Mouse (Mus musculus) neural tube, embryonic 13.5 days (tissue): ENCODE data around the gene Cd200. TPM values are rescaled to one million over a fixed set of nuclear protein-coding genes. Genes with fewer than 3 reads are reported as not detected.
"Not testable (repeated sequence)": the region's sequence is repeated elsewhere in the genome, so short reads cannot be mapped to it uniquely, and the experiment has no call there.

Source experiments
- ATAC-seq: fragments of 200-750 bp; cut with Nextera tagmentation; 2 replicates; pipeline ENCODE4 v1.8.0; 2017; ENCODE audit warnings: low read depth, mild to moderate bottlenecking, moderate TSS enrichment, moderate library complexity
- H3K27ac ChIP-seq: fragments of 300-500 bp; sonication (generic); replicated peaks from 2 replicates; pipeline ENCODE4 v1.5.1; 2015; ENCODE audit warnings: moderate library complexity, mild to moderate bottlenecking, inconsistent platforms
- H3K27me3 ChIP-seq: fragments of 300-500 bp; sonication (generic); 2 replicates; pipeline ENCODE4 v1.6.1; 2015; ENCODE audit warnings: mild to moderate bottlenecking, inconsistent platforms
- H3K36me3 ChIP-seq: fragments of 300-500 bp; sonication (generic); 2 replicates; pipeline ENCODE4 v1.6.1; 2015; ENCODE audit warnings: mild to moderate bottlenecking, inconsistent platforms
- H3K4me1 ChIP-seq: fragments of 300-500 bp; sonication (generic); replicated peaks from 2 replicates; pipeline ENCODE4 v1.6.1; 2015; ENCODE audit warnings: inconsistent platforms
- H3K4me2 ChIP-seq: fragments of 300-500 bp; sonication (generic); 2 replicates; pipeline ENCODE4 v1.6.1; 2015; ENCODE audit warnings: inconsistent platforms, mild to moderate bottlenecking, moderate library complexity
- H3K4me3 ChIP-seq: fragments of 300-500 bp; sonication (generic); 2 replicates; pipeline ENCODE4 v1.5.1; 2015; ENCODE audit warnings: mild to moderate bottlenecking, inconsistent platforms
- H3K9ac ChIP-seq: fragments of 300-500 bp; sonication (generic); 2 replicates; pipeline ENCODE4 v1.6.1; 2015; ENCODE audit warnings: moderate library complexity, mild to moderate bottlenecking, inconsistent platforms
- H3K9me3 ChIP-seq: fragments of 300-500 bp; sonication (generic); 2 replicates; pipeline ENCODE4 v1.6.1; 2016; ENCODE audit warnings: inconsistent platforms
- WGBS: fragments of 180-500 bp; shearing (Covaris S2); methylation state at CpG from one replicate; pipeline ENCODE4 v1.1.7; 2015; 5-methylcytosine and 5-hydroxymethylcytosine counted together
- polyA plus RNA-seq: library from polyadenylated mRNA; unstranded; fragments of >200 nt; fragmentation: Nextera tagmentation; extraction: Ambion mirVana; gene quantifications from 2 replicates; pipeline ENCODE4 v1.2.1, GENCODE M21; 2015

The Cd200 gene
- polyA plus RNA-seq, 1 experiment from 2014 or later, result 220 TPM

GRCm38 (mm10) chr16:45375506-45376225 is 33.2 kb downstream of the Cd200 start:
- WGBS, result 86% methylated on average over 2 of the region's 2 CpGs
- Histone ChIP-seq H3K4me1 (no peaks in the 10 kb centered on the region), H3K4me3 (no peak overlapping the region), H3K4me2 (no peak overlapping the region), H3K36me3 (peaks cover 2% of the 10 kb centered on the region), H3K27me3 (no peaks in the 10 kb centered on the region), H3K9me3 (no peaks in the 10 kb centered on the region), H3K9ac (no peak overlapping the region), H3K27ac (no peak overlapping the region)
- no peak for ATAC-seq

GRCm38 (mm10) chr16:45374074-45374473 is 34.8 kb downstream of the Cd200 start:
- WGBS, result 86% methylated on average over 2 of the region's 2 CpGs
- Histone ChIP-seq H3K4me3 (no peak overlapping the region), H3K4me1 (no peaks in the 10 kb centered on the region), H3K9me3 (no peaks in the 10 kb centered on the region), H3K36me3 (no peaks in the 10 kb centered on the region), H3K27ac (no peak overlapping the region), H3K9ac (no peak overlapping the region), H3K27me3 (no peaks in the 10 kb centered on the region), H3K4me2 (no peak overlapping the region)
- ATAC-seq, result no peak

GRCm38 (mm10) chr16:45371076-45371475 is 37.8 kb downstream of the Cd200 start:
- H3K9me3 ChIP-seq, result no peaks in the 10 kb centered on the region
- H3K27ac ChIP-seq, result no peak overlapping the region
- H3K9ac ChIP-seq, result no peak overlapping the region
- no peak overlapping the region for H3K4me3 ChIP-seq
- no peak overlapping the region for H3K4me2 ChIP-seq
- no peak for ATAC-seq
- WGBS, result 88% methylated on average over 1 of the region's 1 CpGs
- no peaks in the 10 kb centered on the region for H3K27me3 ChIP-seq
- no peaks in the 10 kb centered on the region for H3K36me3 ChIP-seq
- no peaks in the 10 kb centered on the region for H3K4me1 ChIP-seq

- Histone ChIP-seq H3K9me3 (no peaks in the 10 kb centered on the region), H3K27ac (no peak overlapping the region), H3K4me1 (no peaks in the 10 kb centered on the region), H3K36me3 (no peaks in the 10 kb centered on the region), H3K27me3 (no peaks in the 10 kb centered on the region), H3K9ac (no peak overlapping the region), H3K4me3 (no peak overlapping the region), H3K4me2 (no peak overlapping the region)
- ATAC-seq, result no peak
- 81% methylated on average over 4 of the region's 4 CpGs for WGBS
These were observed 39.4 kb downstream of the Cd200 start for GRCm38 (mm10) chr16:45369285-45369965.

GRCm38 (mm10) chr16:45366111-45366510 is 42.7 kb downstream of the Cd200 start:
- H3K27me3 ChIP-seq, result no peaks in the 10 kb centered on the region

GRCm38 (mm10) chr16:45365353-45365752 is 43.5 kb downstream of the Cd200 start:
- no peaks in the 10 kb centered on the region for H3K9me3 ChIP-seq
- 84% methylated on average over 9 of the region's 9 CpGs for WGBS
- H3K4me2 ChIP-seq, result no peak overlapping the region
- no peaks in the 10 kb centered on the region for H3K36me3 ChIP-seq
- ATAC-seq, result no peak
- H3K4me1 ChIP-seq, result no peaks in the 10 kb centered on the region
- no peaks in the 10 kb centered on the region for H3K27me3 ChIP-seq
- H3K9ac ChIP-seq, result no peak overlapping the region
- H3K27ac ChIP-seq, result no peak overlapping the region
- H3K4me3 ChIP-seq, result no peak overlapping the region

More at GRCm38 (mm10) chr16:45366111-45366510, 42.7 kb downstream of the Cd200 start:
- H3K4me1 ChIP-seq, result no peaks in the 10 kb centered on the region
- H3K4me3 ChIP-seq, result no peak overlapping the region
- H3K9ac ChIP-seq, result no peak overlapping the region
- no peak overlapping the region for H3K27ac ChIP-seq
- no peaks in the 10 kb centered on the region for H3K36me3 ChIP-seq
- H3K9me3 ChIP-seq, result no peaks in the 10 kb centered on the region
- no peak overlapping the region for H3K4me2 ChIP-seq
- ATAC-seq, result no peak
- 76% methylated on average over 7 of the region's 7 CpGs for WGBS

- H3K4me3 ChIP-seq, result no peak overlapping the region
- no peaks in the 10 kb centered on the region for H3K36me3 ChIP-seq
- no peak overlapping the region for H3K9ac ChIP-seq
- H3K9me3 ChIP-seq, result no peaks in the 10 kb centered on the region
- 87% methylated on average over 1 of the region's 1 CpGs for WGBS
- no peak overlapping the region for H3K27ac ChIP-seq
- H3K4me2 ChIP-seq, result no peak overlapping the region
- no peaks in the 10 kb centered on the region for H3K4me1 ChIP-seq
- no peak for ATAC-seq
- no peaks in the 10 kb centered on the region for H3K27me3 ChIP-seq
These were observed 44.2 kb downstream of the Cd200 start for GRCm38 (mm10) chr16:45364627-45365026.

GRCm38 (mm10) chr16:45363480-45364045 is 45.3 kb downstream of the Cd200 start:
- Histone ChIP-seq H3K9ac (no peak overlapping the region), H3K4me3 (no peak overlapping the region), H3K4me1 (no peaks in the 10 kb centered on the region), H3K4me2 (no peak overlapping the region), H3K27ac (no peak overlapping the region), H3K27me3 (no peaks in the 10 kb centered on the region), H3K36me3 (no peaks in the 10 kb centered on the region), H3K9me3 (no peaks in the 10 kb centered on the region)
- ATAC-seq, result no peak
- 82% methylated on average over 4 of the region's 4 CpGs for WGBS

GRCm38 (mm10) chr16:45361450-45361849 is 47.4 kb downstream of the Cd200 start:
- Histone ChIP-seq H3K9ac (no peak overlapping the region), H3K9me3 (no peaks in the 10 kb centered on the region), H3K36me3 (no peaks in the 10 kb centered on the region), H3K4me2 (no peak overlapping the region), H3K4me3 (no peak overlapping the region), H3K27me3 (no peaks in the 10 kb centered on the region), H3K4me1 (no peaks in the 10 kb centered on the region), H3K27ac (no peak overlapping the region)
- no peak for ATAC-seq

GRCm38 (mm10) chr16:45358441-45358840 is 50.4 kb downstream of the Cd200 start:
- ATAC-seq, H3K9ac ChIP-seq, H3K4me2 ChIP-seq, H3K36me3 ChIP-seq, H3K27ac ChIP-seq, H3K4me3 ChIP-seq, H3K27me3 ChIP-seq, H3K4me1 ChIP-seq, H3K9me3 ChIP-seq: not testable (repeated sequence)
- 91% methylated on average over 5 of the region's 5 CpGs for WGBS

GRCm38 (mm10) chr16:45357134-45357533 is 51.7 kb downstream of the Cd200 start:
- no peaks in the 10 kb centered on the region for H3K9me3 ChIP-seq
- no peaks in the 10 kb centered on the region for H3K36me3 ChIP-seq
- ATAC-seq, result no peak
- no peak overlapping the region for H3K4me2 ChIP-seq
- H3K27ac ChIP-seq, result no peak overlapping the region
- WGBS, result 90% methylated on average over 1 of the region's 1 CpGs
- no peaks in the 10 kb centered on the region for H3K27me3 ChIP-seq
- no peak overlapping the region for H3K4me3 ChIP-seq
- no peak overlapping the region for H3K9ac ChIP-seq
- no peaks in the 10 kb centered on the region for H3K4me1 ChIP-seq

GRCm38 (mm10) chr16:45352875-45353274 is 56.0 kb downstream of the Cd200 start:
- Histone ChIP-seq H3K9me3 (no peaks in the 10 kb centered on the region), H3K36me3 (no peaks in the 10 kb centered on the region)

More at GRCm38 (mm10) chr16:45352875-45353274, 56.0 kb downstream of the Cd200 start:
- H3K4me2 ChIP-seq, result no peak overlapping the region
- ATAC-seq, result no peak
- no peak overlapping the region for H3K9ac ChIP-seq
- H3K4me1 ChIP-seq, result no peaks in the 10 kb centered on the region
- H3K27me3 ChIP-seq, result no peaks in the 10 kb centered on the region
- H3K27ac ChIP-seq, result no peak overlapping the region
- no peak overlapping the region for H3K4me3 ChIP-seq
